Mouse (Mus musculus) skeletal muscle tissue, postnatal 0 days (tissue): ENCODE data around the gene Vamp1. TPM values are rescaled to one million over a fixed set of nuclear protein-coding genes. Genes with fewer than 3 reads are reported as not detected.

Experiments
- microRNA-seq, 2 experiments: library from miRNA; unstranded; fragments of <30 nt; microRNA quantifications; one replicate each; pipeline ENCODE4; 2016
- polyA plus RNA-seq: library from polyadenylated mRNA; unstranded; fragments of >200 nt; fragmentation: Nextera tagmentation; extraction: Ambion mirVana; gene quantifications from 2 replicates; pipeline ENCODE4 v1.2.1, GENCODE M21; 2015

Vamp1 gene
- polyA plus RNA-seq = 4.6 and 5.5 TPM in 2 replicates

DNA sequence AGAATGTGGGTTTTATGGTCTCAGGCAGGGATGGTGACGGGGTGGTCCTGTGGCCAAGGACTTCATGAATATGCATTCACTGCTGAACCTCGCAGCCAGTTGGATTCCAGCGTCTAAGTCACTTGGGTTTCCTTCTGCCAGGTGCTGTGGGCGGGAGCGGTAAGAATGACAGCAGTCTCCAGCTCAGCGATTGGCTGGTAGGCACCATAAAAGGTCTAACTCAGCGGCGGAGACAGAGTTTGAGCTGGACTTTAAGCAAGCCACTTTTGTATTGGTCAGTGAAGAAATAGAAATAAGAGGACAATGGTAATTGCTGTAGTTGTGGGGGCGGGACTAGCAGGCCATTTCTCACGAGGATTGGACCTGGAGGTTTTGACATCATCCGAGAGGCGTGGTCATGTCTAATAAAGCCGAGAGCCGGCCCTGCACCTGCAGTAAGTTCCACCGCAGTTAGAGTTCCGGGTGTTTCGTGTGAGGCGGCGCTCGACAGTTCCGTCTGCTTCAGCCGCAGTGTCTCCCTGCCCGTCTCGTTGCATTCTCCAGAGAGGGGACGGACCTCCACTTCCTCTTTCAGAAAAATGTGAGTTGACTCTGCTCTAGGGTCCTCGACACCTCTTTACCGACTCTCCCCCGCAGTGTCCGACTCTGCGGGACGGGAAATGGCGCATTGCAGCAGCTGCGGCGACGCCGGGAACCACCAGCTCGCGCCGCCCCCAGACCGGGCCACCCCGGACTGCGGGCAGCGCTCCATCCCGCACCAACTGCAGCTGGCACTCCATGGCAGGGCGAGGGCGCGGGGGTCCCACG, at the start of gene Vamp1:
Gene Vamp1, plus strand, starts transcription at position 404 of the 807 bp plus-strand sequence.

DNA sequence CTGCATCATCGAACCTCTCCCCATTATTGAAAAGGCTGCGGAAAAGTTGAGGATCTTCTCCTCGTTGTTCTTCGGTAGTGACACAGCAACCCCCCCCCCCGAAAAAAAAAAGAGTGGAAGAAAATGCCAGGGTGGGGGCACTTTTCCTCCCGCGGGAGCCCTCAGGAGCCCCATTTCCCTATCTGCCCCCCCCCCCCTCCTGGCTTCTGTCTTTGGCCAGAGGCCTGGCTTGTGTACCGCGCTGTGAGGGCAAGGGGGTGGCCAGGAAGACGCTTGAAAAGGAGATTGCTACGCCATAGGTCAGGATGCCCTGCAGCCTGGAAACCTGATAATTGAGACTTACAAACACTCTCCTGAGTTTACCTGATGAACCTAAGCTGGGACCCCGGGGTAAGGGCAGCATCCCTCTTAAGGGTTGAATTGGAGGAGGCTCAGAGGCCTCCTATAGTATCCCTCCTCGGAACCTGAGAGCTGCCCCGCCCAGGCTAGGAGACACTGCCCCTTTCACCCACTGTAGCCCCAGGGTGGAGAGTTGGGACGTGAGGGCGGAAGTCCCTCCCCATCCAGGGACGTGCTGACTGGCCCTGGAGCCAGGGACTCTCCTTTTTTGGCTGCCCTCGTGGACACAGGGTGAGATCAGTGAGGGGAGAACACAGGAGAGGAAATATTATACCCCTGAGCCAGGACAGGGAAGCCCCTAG, 49.1 kb upstream of the Vamp1 start, which contains the start of gene Gapdh:
Gene Gapdh, minus strand, starts transcription at position 417 of the 701 bp plus-strand sequence.

GRCm38 (mm10) chr6:125191332-125192015, 23.9 kb upstream of the Vamp1 start, which contains the start of the genes Ncapd2 and Mrpl51:
Gene Ncapd2 (minus strand): TSS chr6:125191701.
Gene Mrpl51 (plus strand): TSS chr6:125191801.

DNA sequence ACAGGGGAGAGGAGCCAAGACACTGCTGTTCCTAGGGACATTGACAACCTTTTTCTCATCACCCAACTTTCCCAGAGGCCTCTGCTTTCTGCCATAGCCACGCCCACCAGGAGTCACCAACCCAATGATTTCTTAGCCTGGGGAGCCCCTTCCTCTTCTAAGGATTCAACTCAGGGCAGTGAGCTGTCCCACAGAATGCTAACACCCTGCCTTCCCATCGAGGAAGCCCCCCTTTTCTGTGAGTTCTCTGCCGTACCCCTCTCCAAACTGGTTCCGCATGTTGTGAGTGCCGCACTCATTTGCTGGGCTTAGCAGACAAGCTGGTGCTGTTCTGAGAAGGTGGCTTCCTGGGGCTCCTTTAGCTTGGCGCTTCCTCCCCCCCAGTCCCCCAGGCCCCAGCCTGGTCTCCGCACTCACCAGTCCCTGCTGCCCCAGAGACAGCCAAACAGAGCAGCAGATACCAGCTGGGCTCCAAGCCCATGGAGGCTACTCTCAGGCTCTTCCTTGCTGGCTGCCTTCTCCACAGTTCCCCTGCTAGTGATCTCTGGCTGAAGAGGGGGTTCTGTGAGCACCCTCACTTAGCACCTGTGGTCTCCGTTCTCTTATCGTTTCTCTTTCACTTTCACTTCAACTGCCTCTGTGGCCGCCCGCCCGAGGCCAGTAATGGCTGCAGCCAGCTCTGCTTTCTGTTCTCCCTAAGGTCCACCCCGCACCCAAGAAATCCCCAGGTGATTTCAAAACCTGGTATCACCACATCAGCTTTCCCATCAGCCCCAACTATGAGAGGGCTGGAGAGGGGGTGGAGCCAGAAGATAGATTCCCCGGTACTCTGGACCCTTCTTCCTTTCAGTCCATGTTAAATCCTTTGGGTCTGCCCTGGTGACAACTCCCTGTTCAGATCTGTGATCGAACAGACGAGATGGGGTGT, 16.0 kb downstream of the Vamp1 start, which contains the start of gene Tapbpl:
Gene Tapbpl, minus strand, starts transcription at position 744 of the 928 bp plus-strand sequence.

GRCm38 (mm10) chr6:125236782-125237181, 21.4 kb downstream of the Vamp1 start, which contains the start of gene Cd27:
Gene Cd27 (minus strand): TSS chr6:125237010.

DNA sequence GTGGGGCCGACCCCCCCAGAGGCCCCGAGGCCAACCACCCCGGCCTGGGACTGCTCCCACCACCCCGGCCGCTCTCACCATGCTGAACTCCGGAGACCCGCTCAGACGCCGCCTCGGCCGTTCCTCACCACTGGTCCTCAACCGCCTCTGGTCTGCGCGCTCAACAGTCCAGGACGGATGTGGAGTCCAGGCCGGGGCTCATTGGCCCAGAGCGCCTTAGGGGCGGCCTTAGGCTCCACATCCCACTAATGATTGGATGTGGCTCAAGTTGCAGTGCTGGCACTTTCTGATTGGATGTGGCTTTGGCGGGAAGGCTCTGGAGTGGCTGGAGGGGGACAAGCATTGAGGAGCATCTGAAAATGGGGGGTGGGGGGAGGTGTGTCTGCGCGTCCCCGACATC, 70.5 kb downstream of the Vamp1 start, which contains the start of gene Tuba3a:
Gene Tuba3a, minus strand, starts transcription at position 153 of the 400 bp plus-strand sequence.

Small RNA genes within 50 kb of the gene (microRNA-seq; reads per million reads assigned to microRNA genes)
- 0.21 to 0.81 reads per million in 2 experiments for gene Mir3098
- gene Mir8113 = 0 reads per million in 2 experiments

Other genes with a start within 250 kb of the Vamp1 start
- 0.21 and 0.58 TPM in 2 replicates for gene Pianp, start 218.9 kb upstream of the Vamp1 start, polyA plus RNA-seq
- 5.5 and 7.5 TPM in 2 replicates for gene Zfp384, start 206.4 kb upstream of the Vamp1 start, polyA plus RNA-seq
- 56.2 and 64.5 TPM in 2 replicates for gene Ing4, start 175.8 kb upstream of the Vamp1 start, polyA plus RNA-seq
- 2.7 and 3.3 TPM in 2 replicates for gene Acrbp, start 165.9 kb upstream of the Vamp1 start, polyA plus RNA-seq
- gene Lpar5, start 147.6 kb upstream of the Vamp1 start, polyA plus RNA-seq = 0.23 and 0.78 TPM in 2 replicates
- gene Chd4, start 119.6 kb upstream of the Vamp1 start, polyA plus RNA-seq = 37.2 and 42.4 TPM in 2 replicates
- gene Nop2, start 83.6 kb upstream of the Vamp1 start, polyA plus RNA-seq = 28.0 and 28.3 TPM in 2 replicates
- 79.7 and 90.1 TPM in 2 replicates for gene Iffo1, start 70.3 kb upstream of the Vamp1 start, polyA plus RNA-seq
- 6,738 and 7,144 TPM in 2 replicates for gene Gapdh, start 49.1 kb upstream of the Vamp1 start, polyA plus RNA-seq
- gene Ncapd2, start 23.9 kb upstream of the Vamp1 start, polyA plus RNA-seq = 23.9 and 24.4 TPM in 2 replicates
- 437 and 459 TPM in 2 replicates for gene Mrpl51, start 23.8 kb upstream of the Vamp1 start, polyA plus RNA-seq
- gene Tapbpl, start 16.3 kb downstream of the Vamp1 start, polyA plus RNA-seq = 3.9 and 5.1 TPM in 2 replicates
- gene Cd27, start 21.5 kb downstream of the Vamp1 start, polyA plus RNA-seq = 3.2 and 5.3 TPM in 2 replicates
- gene Tuba3a, start 70.5 kb downstream of the Vamp1 start, polyA plus RNA-seq = not detected in 2 replicates
- gene Ltbr, start 98.3 kb downstream of the Vamp1 start, polyA plus RNA-seq = 32.5 and 39.7 TPM in 2 replicates
- gene Scnn1a, start 105.1 kb downstream of the Vamp1 start, polyA plus RNA-seq = 0.17 and 0.40 TPM in 2 replicates
- gene Tnfrsf1a, start 133.8 kb downstream of the Vamp1 start, polyA plus RNA-seq = 32.6 and 49.5 TPM in 2 replicates
- gene Plekhg6, start 165.2 kb downstream of the Vamp1 start, polyA plus RNA-seq = 0.13 TPM in 2 replicates